Mouse (Mus musculus): Measurements from ENCODE around the gene Ccdc36.

DNA sequence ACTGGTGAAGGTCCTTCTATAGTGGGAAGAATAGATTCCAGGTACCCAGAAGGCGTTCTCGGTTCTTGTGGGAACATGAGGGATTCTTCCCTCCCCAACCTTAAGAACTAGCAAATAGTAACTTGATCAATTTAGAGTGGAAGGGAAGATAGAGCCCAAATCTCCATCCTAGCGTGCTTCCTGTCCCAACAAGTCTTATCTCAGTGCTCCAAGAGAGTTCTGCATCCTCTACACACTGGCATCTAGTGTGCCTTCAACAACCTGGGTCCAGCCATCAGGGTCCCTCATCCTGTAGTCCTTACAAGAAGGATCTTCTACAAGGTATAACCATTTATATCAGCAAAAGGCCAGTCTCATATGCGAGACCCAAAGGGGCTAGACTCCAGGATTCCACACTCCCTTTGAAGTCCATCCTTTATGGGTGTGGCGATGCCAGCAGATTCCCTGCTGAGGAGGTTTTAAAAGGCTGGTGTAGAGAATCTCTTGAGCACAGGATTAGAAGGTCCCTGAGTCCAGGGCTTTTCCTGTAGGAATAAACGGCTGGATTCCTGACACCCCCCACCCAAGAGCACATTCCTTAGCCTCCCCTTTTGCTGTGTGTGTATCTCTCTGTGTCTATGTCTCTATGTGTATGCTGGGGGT, 23.4 kb upstream of the Ccdc36 start:
- TF ChIP-seq CTCF (IDR thresholded peaks at IDR 0.05; ENCODE audit: extremely low read depth, insufficient read length, insufficient replicate concordance, low read depth, low read length) = no peak
- no peak for TF ChIP-seq POLR2A (IDR thresholded peaks at IDR 0.05; ENCODE audit: low read depth, low read length)

Data from small intestine, adult 2 months (tissue).